Mouse (Mus musculus) cerebellum, adult 2 months (tissue): Measurements from ENCODE around the gene Atoh8.

Source experiments
- CTCF ChIP-seq: fragments of 200-500 bp; IDR thresholded peaks from 2 replicates; pipeline ENCODE4 v1.5.1; 2011; ENCODE audit warnings: low read depth, mild to moderate bottlenecking, control low read depth, low read length, moderate library complexity, borderline replicate concordance; ENCODE audit not compliant: insufficient read depth
- POLR2A ChIP-seq: fragments of 200-500 bp; IDR thresholded peaks from 2 replicates; pipeline ENCODE4 v1.6.1; 2011; ENCODE audit warnings: low read length, control low read depth, borderline replicate concordance; ENCODE audit not compliant: insufficient read depth

DNA sequence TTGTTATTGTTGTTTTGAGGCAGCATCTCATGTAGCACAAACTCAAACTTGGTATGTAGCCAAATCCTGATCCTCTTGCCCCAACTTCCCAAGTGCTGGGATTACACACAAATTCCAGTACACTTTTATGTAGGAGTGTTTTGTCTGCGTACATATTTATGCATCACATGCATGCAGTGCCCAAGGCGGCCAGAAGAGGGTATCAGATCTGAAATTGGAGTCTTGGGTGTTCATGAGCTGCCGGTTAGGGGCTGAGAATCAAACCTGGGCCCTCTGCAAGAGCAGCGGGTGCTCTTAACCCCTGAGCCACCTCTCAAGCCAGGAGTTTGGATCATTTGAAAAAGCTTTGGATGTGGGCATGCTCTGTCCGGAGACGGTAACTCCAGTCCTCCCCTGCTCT, 40.8 kb upstream of the Atoh8 start:
- TF ChIP-seq CTCF (no peak), POLR2A (no peak)
